Mouse (Mus musculus) hindbrain, embryonic 14.5 days (tissue): ENCODE measurements at regions not wholly inside any gene's neighbourhood (a gene's known extent, or its start where the extent isn't known, plus 50 kb on each side); places are given as distances from the start of the nearest gene placed in this dataset.

Experiments used
- ATAC-seq: fragments of 200-750 bp; cut with Nextera tagmentation; 2 replicates; pipeline ENCODE4 v1.8.0; 2017; ENCODE audit warnings: moderate number of reproducible peaks, mild to moderate bottlenecking, moderate TSS enrichment, moderate library complexity; ENCODE audit not compliant: low FRiP score
- DNase-seq: peaks from one replicate; pipeline ENCODE4 v3.0.0-alpha.2; 2015; ENCODE audit warnings: low spot score
- H3K27ac ChIP-seq: fragments of 300-500 bp; sonication (generic); 2 replicates; pipeline ENCODE4 v1.5.1; 2014; ENCODE audit warnings: mild to moderate bottlenecking, moderate library complexity
- H3K27me3 ChIP-seq: fragments of 300-500 bp; sonication (generic); 2 replicates; pipeline ENCODE4 v1.6.1; 2014; ENCODE audit warnings: mild to moderate bottlenecking, low read length, mixed read lengths; ENCODE audit not compliant: control insufficient read depth, insufficient read depth
- H3K36me3 ChIP-seq: fragments of 300-500 bp; sonication (generic); replicated peaks from 2 replicates; pipeline ENCODE4 v1.6.1; 2014; ENCODE audit not compliant: control insufficient read depth, insufficient read depth
- H3K4me1 ChIP-seq: fragments of 300-500 bp; sonication (generic); replicated peaks from 2 replicates; pipeline ENCODE4 v1.6.1; 2014; ENCODE audit warnings: antibody characterized with exemption, low read length, mixed read lengths; ENCODE audit not compliant: control insufficient read depth, insufficient read depth
- H3K4me2 ChIP-seq: fragments of 300-500 bp; sonication (generic); replicated peaks from 2 replicates; pipeline ENCODE4 v1.6.1; 2014; ENCODE audit warnings: mild to moderate bottlenecking, moderate library complexity
- H3K4me3 ChIP-seq: fragments of 300-500 bp; sonication (generic); replicated peaks from 2 replicates; pipeline ENCODE4 v1.5.1; 2014; ENCODE audit warnings: mild to moderate bottlenecking, low read length
- H3K9ac ChIP-seq: fragments of 300-500 bp; sonication (generic); 2 replicates; pipeline ENCODE4 v1.6.1; 2014
- H3K9me3 ChIP-seq: fragments of 300-500 bp; sonication (generic); 2 replicates; pipeline ENCODE4 v1.6.1; 2016; ENCODE audit warnings: low read length; ENCODE audit not compliant: control insufficient read depth
- WGBS: fragments of 180-500 bp; shearing (Covaris S2); extraction: QIAGEN DNeasy Blood & Tissue Kit; methylation state at CpG from one replicate; pipeline ENCODE4 v1.1.7; 2014; 5-methylcytosine and 5-hydroxymethylcytosine counted together

DNA sequence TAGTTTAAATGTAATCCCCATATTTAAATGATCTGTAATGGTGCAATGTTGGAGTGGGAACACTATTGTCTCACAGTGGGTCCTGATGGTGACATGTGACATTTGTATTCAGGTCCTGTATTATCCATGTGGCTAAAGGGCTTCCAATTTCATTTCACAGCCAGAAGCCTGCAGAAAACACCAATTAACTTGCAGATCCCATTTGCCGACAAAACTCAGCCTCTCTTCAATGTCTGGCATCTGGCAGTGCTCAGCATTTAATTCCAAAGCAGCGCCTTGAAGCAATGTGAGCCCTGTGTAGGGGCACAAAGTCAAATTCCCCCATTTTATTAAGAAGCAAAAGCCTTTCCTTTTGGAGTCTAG, 277.0 kb upstream of the Smim15 start:
- WGBS: 16% methylated on average over 2 of the region's 2 CpGs
- no peaks in the 10 kb centered on the region for H3K27me3 ChIP-seq
- H3K36me3 ChIP-seq: peaks cover 20% of the 10 kb centered on the region
- no peak overlapping the region for H3K9ac ChIP-seq
- no peak overlapping the region for H3K4me2 ChIP-seq
- H3K4me3 ChIP-seq: no peak overlapping the region
- H3K27ac ChIP-seq: peak overlapping the region; percentile 48
- peaks cover 24% of the 10 kb centered on the region for H3K4me1 ChIP-seq
- ATAC-seq (peak; percentile 86), DNase-seq (no peak)
- no peaks in the 10 kb centered on the region for H3K9me3 ChIP-seq

DNA sequence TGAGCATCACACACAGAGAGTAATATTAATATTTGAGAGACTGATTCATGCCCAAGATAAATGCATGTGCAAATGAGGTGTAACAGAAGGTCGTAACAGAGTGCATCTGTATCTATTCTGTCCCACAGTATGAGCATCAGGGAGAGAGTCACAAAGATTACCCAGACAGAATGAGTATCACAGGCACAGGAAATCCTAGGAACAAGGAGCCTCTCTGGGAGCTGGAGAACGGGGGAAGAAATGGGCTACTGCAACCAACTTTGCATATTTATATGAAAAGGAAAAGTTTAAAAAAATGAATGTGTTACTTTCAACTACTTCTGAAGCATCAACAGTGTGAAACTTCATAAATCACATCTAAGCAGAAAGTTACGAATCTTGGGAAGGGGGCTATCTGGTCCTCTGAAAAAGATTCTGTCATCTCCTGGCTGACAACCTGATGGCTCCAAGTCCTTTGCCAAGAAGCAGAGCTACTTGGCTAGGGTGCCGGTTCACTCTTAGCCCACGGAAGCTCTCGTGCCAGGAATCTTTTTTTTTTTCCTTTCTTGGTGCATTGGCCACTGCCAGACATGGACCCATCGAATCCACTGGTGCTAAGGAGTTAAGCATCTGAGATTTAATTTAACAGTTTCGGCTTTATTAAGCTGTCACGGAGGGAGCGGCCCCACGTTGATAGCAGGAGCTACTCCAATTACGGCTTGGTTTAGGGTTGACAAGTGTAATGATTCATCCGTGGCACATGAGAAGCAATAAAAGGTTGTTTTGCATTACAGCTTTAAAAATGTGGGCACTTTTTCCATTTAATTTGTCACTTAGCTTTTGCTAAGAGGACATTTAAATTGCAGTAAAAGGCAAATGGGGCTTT, 277.6 kb upstream of the Smim15 start:
- Histone ChIP-seq H3K4me3 (no peak overlapping the region), H3K4me1 (peaks cover 24% of the 10 kb centered on the region), H3K27ac (peak overlapping the region; percentile 48), H3K36me3 (peaks cover 20% of the 10 kb centered on the region), H3K9me3 (no peaks in the 10 kb centered on the region), H3K27me3 (no peaks in the 10 kb centered on the region), H3K9ac (no peak overlapping the region), H3K4me2 (no peak overlapping the region)
- ATAC-seq (peak; percentile 68), DNase-seq (peak; percentile 63)
- 36% methylated on average over 13 of the region's 13 CpGs for WGBS

DNA sequence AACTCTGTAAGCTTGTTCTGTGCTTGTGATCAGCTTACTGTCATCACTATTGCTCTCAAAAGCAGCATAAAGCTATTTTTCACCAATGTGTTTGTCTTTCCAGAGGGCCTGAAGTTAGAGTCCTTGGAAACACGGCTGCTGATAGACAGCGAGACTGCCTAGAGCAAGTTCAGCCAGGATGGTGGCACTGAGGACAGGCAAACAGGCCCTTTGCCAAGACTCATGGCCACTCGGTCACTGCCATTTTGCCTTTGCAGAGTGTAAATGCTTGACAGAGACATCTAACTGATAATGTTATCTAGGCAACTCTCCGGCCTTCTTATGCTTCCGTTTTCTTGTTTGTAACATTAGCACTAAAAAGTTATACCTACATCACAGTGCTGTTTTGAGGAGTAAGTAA, 280.3 kb upstream of the Smim15 start:
- no peaks in the 10 kb centered on the region for H3K27me3 ChIP-seq
- DNase-seq (no peak), ATAC-seq (no peak)
- H3K9me3 ChIP-seq: no peaks in the 10 kb centered on the region
- peaks cover 11% of the 10 kb centered on the region for H3K36me3 ChIP-seq
- peaks cover 27% of the 10 kb centered on the region for H3K4me1 ChIP-seq
- H3K27ac ChIP-seq: no peak overlapping the region
- H3K4me3 ChIP-seq: no peak overlapping the region
- WGBS: 90% methylated on average over 5 of the region's 5 CpGs
- no peak overlapping the region for H3K4me2 ChIP-seq
- no peak overlapping the region for H3K9ac ChIP-seq

DNA sequence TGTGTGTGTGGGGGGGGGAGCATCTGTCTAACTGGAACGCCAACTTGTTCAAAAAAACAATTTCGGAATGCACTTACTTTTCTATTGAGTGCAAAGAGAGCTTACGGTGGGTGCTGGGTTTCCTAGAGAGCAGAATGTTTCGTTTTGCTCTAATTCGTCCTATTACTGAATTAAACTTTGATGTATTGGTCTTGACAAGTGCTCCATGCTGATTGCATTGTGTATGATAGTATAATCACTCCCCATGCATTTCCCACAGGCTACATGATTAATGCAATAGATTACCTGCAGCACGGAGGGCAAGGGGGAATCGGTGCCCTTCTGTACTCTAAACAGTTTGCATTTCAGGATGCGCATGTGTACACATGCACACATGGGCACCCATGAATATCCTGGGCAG, 283.7 kb upstream of the Smim15 start:
- H3K4me2 ChIP-seq: no peak overlapping the region
- H3K27me3 ChIP-seq: no peaks in the 10 kb centered on the region
- DNase-seq (no peak), ATAC-seq (no peak)
- peaks cover 6% of the 10 kb centered on the region; the same call in 1 of the 2 replicates for H3K4me1 ChIP-seq
- no peak overlapping the region for H3K4me3 ChIP-seq
- H3K27ac ChIP-seq: no peak overlapping the region
- 60% methylated on average over 8 of the region's 8 CpGs for WGBS
- H3K36me3 ChIP-seq: no peaks in the 10 kb centered on the region; the same call in 1 of the 2 replicates
- no peaks in the 10 kb centered on the region for H3K9me3 ChIP-seq
- H3K9ac ChIP-seq: no peak overlapping the region

DNA sequence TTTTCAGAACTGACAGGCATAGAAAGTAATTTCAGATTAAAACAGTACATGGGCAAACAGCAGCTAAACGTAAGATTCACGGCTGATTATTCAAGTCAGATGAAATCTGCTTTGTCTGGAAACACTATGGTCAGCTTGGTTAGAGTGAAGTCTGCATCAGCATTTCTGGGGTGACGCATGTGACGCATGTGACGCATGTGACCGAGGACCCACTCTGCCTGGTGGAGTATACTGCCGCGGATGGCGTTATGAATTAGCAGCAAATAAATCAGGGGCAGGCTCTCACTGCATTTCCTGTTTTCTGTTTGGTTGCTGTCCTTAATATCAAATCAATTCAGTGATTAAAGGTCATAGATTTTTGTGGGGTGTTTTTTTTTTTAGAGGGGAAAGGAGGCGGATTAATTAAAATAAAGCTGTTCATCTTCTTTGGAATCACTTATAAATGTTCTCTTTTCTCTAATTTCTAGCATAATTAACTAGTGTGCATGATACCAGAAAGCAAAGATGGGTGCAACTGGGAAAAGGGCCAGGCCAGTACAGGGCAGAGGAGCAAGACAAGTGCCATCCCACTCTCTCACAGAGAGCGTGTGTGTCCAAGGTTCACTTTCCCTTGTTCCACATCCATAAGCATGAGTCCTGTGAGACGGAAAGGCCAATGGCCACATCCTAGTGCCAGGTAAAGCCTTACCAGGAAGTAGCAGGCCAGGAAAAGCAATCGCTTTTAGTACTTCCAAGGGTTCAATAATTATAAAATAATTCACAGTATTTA, 285.7 kb upstream of the Smim15 start:
- Histone ChIP-seq H3K27ac (no peak overlapping the region), H3K9ac (no peak overlapping the region), H3K36me3 (no peaks in the 10 kb centered on the region; the same call in 1 of the 2 replicates), H3K4me1 (peaks cover 3% of the 10 kb centered on the region; the same call in 1 of the 2 replicates), H3K4me2 (no peak overlapping the region), H3K4me3 (no peak overlapping the region), H3K27me3 (no peaks in the 10 kb centered on the region), H3K9me3 (no peaks in the 10 kb centered on the region)
- WGBS: 77% methylated on average over 13 of the region's 13 CpGs
- ATAC-seq (no peak), DNase-seq (no peak)

DNA sequence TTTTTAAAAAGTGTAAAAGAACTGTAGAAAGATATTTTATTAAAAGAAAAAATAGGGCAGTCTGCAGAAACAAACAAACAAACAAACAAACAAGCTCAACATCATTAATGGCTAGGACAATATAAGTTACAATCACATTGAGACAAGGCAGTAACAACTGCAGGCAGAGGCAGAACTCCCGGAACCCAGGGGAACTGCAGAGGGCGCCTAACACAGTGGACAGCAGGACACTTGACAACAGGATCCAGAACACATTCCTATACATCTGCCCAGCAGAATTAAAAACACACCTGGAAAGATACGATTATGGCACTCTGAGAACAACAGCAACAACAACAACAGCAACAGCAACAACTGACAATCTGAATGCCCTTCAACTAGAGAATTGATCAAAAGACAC, 291.5 kb upstream of the Smim15 start:
- no peaks in the 10 kb centered on the region for H3K4me1 ChIP-seq
- no peaks in the 10 kb centered on the region for H3K9me3 ChIP-seq
- no peaks in the 10 kb centered on the region for H3K27me3 ChIP-seq
- WGBS: 67% methylated on average over 3 of the region's 3 CpGs
- H3K9ac ChIP-seq: no peak overlapping the region
- H3K4me3 ChIP-seq: no peak overlapping the region
- ATAC-seq (no peak), DNase-seq (no peak)
- no peak overlapping the region for H3K4me2 ChIP-seq
- no peaks in the 10 kb centered on the region; the same call in 1 of the 2 replicates for H3K36me3 ChIP-seq
- no peak overlapping the region for H3K27ac ChIP-seq

DNA sequence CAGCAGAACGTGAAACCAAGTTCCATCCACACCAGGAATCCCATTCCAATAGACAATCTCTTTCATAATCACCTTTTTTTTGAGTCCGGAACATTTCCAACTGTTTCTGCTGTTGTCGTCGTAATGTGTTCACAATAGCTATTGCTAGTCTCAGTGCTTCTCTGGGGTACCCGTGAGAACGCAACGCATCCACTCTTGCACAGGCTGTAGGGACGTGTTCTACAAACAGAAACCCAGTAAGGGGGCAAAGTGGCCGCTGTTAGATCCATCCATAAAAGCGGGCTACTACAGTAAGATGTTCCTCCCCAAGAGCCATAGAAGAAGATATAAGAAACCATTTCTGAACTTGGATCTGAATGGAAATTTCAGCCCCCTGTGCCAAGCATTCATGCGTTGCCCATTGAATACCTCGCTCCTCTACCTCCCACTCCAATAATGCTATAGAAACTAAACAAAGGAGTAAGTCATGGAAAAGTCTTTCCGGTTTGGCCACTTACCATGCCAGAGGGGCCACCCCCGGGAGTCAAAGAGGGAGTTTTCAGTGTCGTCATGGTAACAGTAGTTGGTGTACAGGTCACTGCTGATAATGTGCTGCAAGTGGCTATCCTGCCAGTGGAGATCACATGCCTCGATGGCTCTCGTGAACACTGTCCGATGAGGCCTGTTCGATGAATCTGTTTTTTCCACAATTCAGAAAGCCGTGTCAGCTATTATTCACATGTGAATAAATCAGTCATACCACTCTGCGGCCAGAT, 300.6 kb upstream of the Smim15 start:
- no peaks in the 10 kb centered on the region for H3K27me3 ChIP-seq
- 0 out of 2 replicates have a peak, but pooled peaks cover 20% of the 10 kb centered on the region for H3K4me1 ChIP-seq
- no peak overlapping the region for H3K9ac ChIP-seq
- DNase-seq (no peak), ATAC-seq (peak; percentile 72; the same call in 1 of the 2 replicates)
- 24% methylated on average over 21 of the region's 21 CpGs for WGBS
- no peaks in the 10 kb centered on the region for H3K9me3 ChIP-seq
- peaks cover 46% of the 10 kb centered on the region for H3K36me3 ChIP-seq
- peak overlapping the region; percentile 6; the same call in 1 of the 2 replicates for H3K27ac ChIP-seq
- no peak overlapping the region for H3K4me3 ChIP-seq
- no peak overlapping the region for H3K4me2 ChIP-seq

DNA sequence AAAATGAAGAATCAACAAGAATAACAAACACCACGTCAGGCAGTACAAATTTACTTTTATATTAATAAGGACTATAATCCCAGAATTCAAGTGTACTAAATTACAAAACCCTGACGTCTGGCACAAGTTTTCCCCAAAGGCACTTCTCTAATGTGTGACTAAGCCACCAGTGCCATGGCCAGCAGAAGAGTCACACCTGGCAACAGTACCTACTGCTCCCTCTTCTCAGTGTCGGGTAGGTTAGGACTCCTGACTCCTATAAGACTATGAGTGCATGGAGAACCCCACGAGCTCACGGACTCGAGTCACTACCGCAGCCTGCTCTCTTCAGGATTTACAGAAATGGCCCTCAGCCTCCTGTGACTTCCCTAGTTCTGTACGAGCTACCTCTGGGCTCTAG, 307.7 kb upstream of the Smim15 start:
- Histone ChIP-seq H3K9me3 (no peaks in the 10 kb centered on the region), H3K4me2 (no peak overlapping the region), H3K27me3 (no peaks in the 10 kb centered on the region), H3K4me3 (no peak overlapping the region), H3K4me1 (no peaks in the 10 kb centered on the region), H3K27ac (no peak overlapping the region), H3K36me3 (peaks cover 47% of the 10 kb centered on the region), H3K9ac (no peak overlapping the region)
- DNase-seq: no peak
- WGBS: 87% methylated on average over 8 of the region's 8 CpGs
- ATAC-seq: no peak
